Mouse (Mus musculus): ENCODE data around the gene Zfp97. TPM values are rescaled to one million over a fixed set of nuclear protein-coding genes. Genes with fewer than 3 reads are reported as not detected.

The Zfp97 gene
- 1 to 10 TPM; 5.3 to 5.4 TPM for total RNA-seq (2023)

GRCm38 (mm10) chr17:17120830-17121502, at the start of gene Zfp97:
Gene Zfp97 (plus strand): TSS chr17:17121415.

Other genes with a start within 250 kb of the Zfp97 start
- gene Zfp960, start 57.3 kb upstream of the Zfp97 start, total RNA-seq (2023) = 1 to 10 TPM; 2.1 to 2.9 TPM

Measured in monocyte, adult 59 days (primary cell).